Mouse (Mus musculus): ENCODE data around the gene Kl. TPM values are rescaled to one million over a fixed set of nuclear protein-coding genes. Genes with fewer than 3 reads are reported as not detected.

Kl gene
- polyA plus RNA-seq, 1 experiment = 0.69 TPM

GRCm38 (mm10) chr5:150994096-150994495, 41.7 kb downstream of the Kl start:
- Histone ChIP-seq H3K36me3 (ENCODE audit: control insufficient read depth, insufficient read depth, low read length, poor library complexity, severe bottlenecking) (no peaks in the 10 kb centered on the region), H3K4me3 (ENCODE audit: low read depth, low read length) (no peak overlapping the region), H3K9ac (ENCODE audit: low read depth, poor library complexity, severe bottlenecking) (no peak overlapping the region), H3K4me1 (ENCODE audit: control insufficient read depth, insufficient read depth, low read length) (no peaks in the 10 kb centered on the region), H3K27ac (ENCODE audit: insufficient read depth, low read length) (no peak overlapping the region), H3K9me3 (replicated peaks; ENCODE audit: control insufficient read depth, insufficient read depth, low read length, poor library complexity, severe bottlenecking) (no peaks in the 10 kb centered on the region), H3K27me3 (ENCODE audit: control insufficient read depth, insufficient read depth, low read length, poor library complexity, severe bottlenecking) (no peaks in the 10 kb centered on the region)
- no peak for TF ChIP-seq EP300 (IDR thresholded peaks at IDR 0.05; ENCODE audit: insufficient read depth, low read depth, low read length)

- no peak overlapping the region for H3K27ac ChIP-seq (ENCODE audit: insufficient read depth, low read length)
- TF ChIP-seq CTCF (IDR thresholded peaks at IDR 0.05; ENCODE audit: low read depth, low read length) (no peak), EP300 (IDR thresholded peaks at IDR 0.05; ENCODE audit: insufficient read depth, low read depth, low read length) (no peak), POLR2A (IDR thresholded peaks at IDR 0.05; ENCODE audit: insufficient read depth, low read length) (no peak)
- no peaks in the 10 kb centered on the region for H3K9me3 ChIP-seq (replicated peaks; ENCODE audit: control insufficient read depth, insufficient read depth, low read length, poor library complexity, severe bottlenecking)
- H3K9ac ChIP-seq (ENCODE audit: low read depth, poor library complexity, severe bottlenecking) = no peak overlapping the region
- H3K27me3 ChIP-seq (ENCODE audit: control insufficient read depth, insufficient read depth, low read length, poor library complexity, severe bottlenecking) = no peaks in the 10 kb centered on the region
- no peaks in the 10 kb centered on the region for H3K4me1 ChIP-seq (ENCODE audit: control insufficient read depth, insufficient read depth, low read length)
- no peaks in the 10 kb centered on the region for H3K36me3 ChIP-seq (ENCODE audit: control insufficient read depth, insufficient read depth, low read length, poor library complexity, severe bottlenecking)
- no peak overlapping the region for H3K4me3 ChIP-seq (ENCODE audit: low read depth, low read length)
These were observed 44.2 kb downstream of the Kl start for GRCm38 (mm10) chr5:150996586-150996985.

GRCm38 (mm10) chr5:151001111-151001510, 48.7 kb downstream of the Kl start:
- H3K9ac ChIP-seq (ENCODE audit: low read depth, poor library complexity, severe bottlenecking) = no peak overlapping the region
- H3K27me3 ChIP-seq (ENCODE audit: control insufficient read depth, insufficient read depth, low read length, poor library complexity, severe bottlenecking) = no peaks in the 10 kb centered on the region
- H3K9me3 ChIP-seq (replicated peaks; ENCODE audit: control insufficient read depth, insufficient read depth, low read length, poor library complexity, severe bottlenecking) = no peaks in the 10 kb centered on the region
- H3K4me1 ChIP-seq (ENCODE audit: control insufficient read depth, insufficient read depth, low read length) = no peaks in the 10 kb centered on the region
- H3K4me3 ChIP-seq (ENCODE audit: low read depth, low read length) = no peak overlapping the region
- H3K36me3 ChIP-seq (ENCODE audit: control insufficient read depth, insufficient read depth, low read length, poor library complexity, severe bottlenecking) = no peaks in the 10 kb centered on the region
- TF ChIP-seq POLR2A (IDR thresholded peaks at IDR 0.05; ENCODE audit: insufficient read depth, low read length) (no peak), EP300 (IDR thresholded peaks at IDR 0.05; ENCODE audit: insufficient read depth, low read depth, low read length) (no peak), CTCF (IDR thresholded peaks at IDR 0.05; ENCODE audit: low read depth, low read length) (no peak)
- H3K27ac ChIP-seq (ENCODE audit: insufficient read depth, low read length) = no peak overlapping the region

- no peak for TF ChIP-seq CTCF (IDR thresholded peaks at IDR 0.05; ENCODE audit: low read depth, low read length)
- no peak for TF ChIP-seq POLR2A (IDR thresholded peaks at IDR 0.05; ENCODE audit: insufficient read depth, low read length)
- no peak for TF ChIP-seq EP300 (IDR thresholded peaks at IDR 0.05; ENCODE audit: insufficient read depth, low read depth, low read length)
- no peaks in the 10 kb centered on the region for H3K9me3 ChIP-seq (replicated peaks; ENCODE audit: control insufficient read depth, insufficient read depth, low read length, poor library complexity, severe bottlenecking)
- no peak overlapping the region for H3K27ac ChIP-seq (ENCODE audit: insufficient read depth, low read length)
- no peaks in the 10 kb centered on the region for H3K36me3 ChIP-seq (ENCODE audit: control insufficient read depth, insufficient read depth, low read length, poor library complexity, severe bottlenecking)
- no peak overlapping the region for H3K4me3 ChIP-seq (ENCODE audit: low read depth, low read length)
- H3K4me1 ChIP-seq (ENCODE audit: control insufficient read depth, insufficient read depth, low read length) = no peaks in the 10 kb centered on the region
- H3K27me3 ChIP-seq (ENCODE audit: control insufficient read depth, insufficient read depth, low read length, poor library complexity, severe bottlenecking) = no peaks in the 10 kb centered on the region
- H3K9ac ChIP-seq (ENCODE audit: low read depth, poor library complexity, severe bottlenecking) = no peak overlapping the region
These were observed 49.6 kb downstream of the Kl start for GRCm38 (mm10) chr5:151002051-151002450.

GRCm38 (mm10) chr5:151004216-151004755, 51.9 kb downstream of the Kl start:
- Histone ChIP-seq H3K36me3 (ENCODE audit: control insufficient read depth, insufficient read depth, low read length, poor library complexity, severe bottlenecking) (no peaks in the 10 kb centered on the region), H3K9me3 (replicated peaks; ENCODE audit: control insufficient read depth, insufficient read depth, low read length, poor library complexity, severe bottlenecking) (no peaks in the 10 kb centered on the region)
- TF ChIP-seq CTCF (IDR thresholded peaks at IDR 0.05; ENCODE audit: low read depth, low read length) (no peak), EP300 (IDR thresholded peaks at IDR 0.05; ENCODE audit: insufficient read depth, low read depth, low read length) (0 out of 2 replicates have a peak, but pooled peaks have one; percentile 18)

GRCm38 (mm10) chr5:151018450-151018849, 66.0 kb downstream of the Kl start:
- TF ChIP-seq POLR2A (IDR thresholded peaks at IDR 0.05; ENCODE audit: insufficient read depth, low read length) (no peak), CTCF (IDR thresholded peaks at IDR 0.05; ENCODE audit: low read depth, low read length) (no peak), EP300 (IDR thresholded peaks at IDR 0.05; ENCODE audit: insufficient read depth, low read depth, low read length) (no peak)
- no peaks in the 10 kb centered on the region for H3K36me3 ChIP-seq (ENCODE audit: control insufficient read depth, insufficient read depth, low read length, poor library complexity, severe bottlenecking)
- H3K9me3 ChIP-seq (replicated peaks; ENCODE audit: control insufficient read depth, insufficient read depth, low read length, poor library complexity, severe bottlenecking) = peaks cover 6% of the 10 kb centered on the region; the same call in 1 of the 2 replicates
- no peak overlapping the region for H3K4me3 ChIP-seq (ENCODE audit: low read depth, low read length)
- no peak overlapping the region for H3K9ac ChIP-seq (ENCODE audit: low read depth, poor library complexity, severe bottlenecking)
- H3K27ac ChIP-seq (ENCODE audit: insufficient read depth, low read length) = no peak overlapping the region
- no peaks in the 10 kb centered on the region for H3K27me3 ChIP-seq (ENCODE audit: control insufficient read depth, insufficient read depth, low read length, poor library complexity, severe bottlenecking)
- peaks cover 2% of the 10 kb centered on the region for H3K4me1 ChIP-seq (ENCODE audit: control insufficient read depth, insufficient read depth, low read length)

More at GRCm38 (mm10) chr5:151004216-151004755, 51.9 kb downstream of the Kl start:
- no peaks in the 10 kb centered on the region for H3K27me3 ChIP-seq (ENCODE audit: control insufficient read depth, insufficient read depth, low read length, poor library complexity, severe bottlenecking)
- H3K4me1 ChIP-seq (ENCODE audit: control insufficient read depth, insufficient read depth, low read length) = no peaks in the 10 kb centered on the region
- no peak overlapping the region for H3K4me3 ChIP-seq (ENCODE audit: low read depth, low read length)
- H3K27ac ChIP-seq (ENCODE audit: insufficient read depth, low read length) = no peak overlapping the region
- no peak overlapping the region for H3K9ac ChIP-seq (ENCODE audit: low read depth, poor library complexity, severe bottlenecking)

All from ES-Bruce4 (cell line).